In genomic region chr11:117205042-117205441, GRCm38 (mm10) we compare ENCODE assay signal across 14 mouse cellular contexts. TPM values are rescaled to one million over a fixed set of nuclear protein-coding genes. Genes with fewer than 3 reads are reported as not detected.
DNase-seq lines count a peak whose midpoint lies in the region; ATAC-seq and TF ChIP-seq lines count a peak whose summit lies in the region.
"Had no signal": no experiment of that assay in that cellular context is flagged by ENCODE, and none has a peak within 500 bp of the region (broad histone marks: within the 10 kb centered on the region; RNA-seq: fewer than 3 reads in every experiment).

No protein-coding gene starts in this region.

- no peak for TF ChIP-seq POLR2A in liver, adult 2 months (IDR thresholded peaks at IDR 0.05; ENCODE audit: extremely low read depth, insufficient read depth, low read length)

- H3K79me2 ChIP-seq in liver, adult 2 months (ENCODE audit: control insufficient read depth, insufficient read depth, low read length): peaks cover 26% of the 10 kb centered on the region; the same call in 1 of the 2 replicates

- no peaks in the 10 kb centered on the region for H3K27me3 ChIP-seq in liver, adult 2 months (ENCODE audit: control insufficient read depth, insufficient read depth, low read length)
- H3K27me3 ChIP-seq in stomach, embryonic 14.5 days (ENCODE audit: control insufficient read depth, insufficient read depth, low read length): no peaks in the 10 kb centered on the region

- H3K27ac ChIP-seq in liver, adult 2 months (replicated peaks; ENCODE audit: insufficient read depth, low read depth, low read length): peak overlapping the region; percentile 89
- H3K27ac ChIP-seq in stomach, embryonic 14.5 days (ENCODE audit: low read length): peak overlapping the region; percentile 4; the same call in 1 of the 2 replicates
- H3K27ac ChIP-seq: forebrain, embryonic 12.5 days; hindbrain, embryonic 12.5 days had no signal

- 19% methylated on average over 6 of the region's 6 CpGs for WGBS in liver, adult 2 months
- 77% methylated on average over 6 of the region's 6 CpGs for WGBS in stomach, embryonic 14.5 days

- no peak for ATAC-seq in stomach, embryonic 14.5 days (ENCODE audit: insufficient number of reproducible peaks, insufficient read depth, low FRiP score, low read depth)
- ATAC-seq in megakaryocyte, adult 5-6 weeks (ENCODE audit: poor library complexity, severe bottlenecking): no peak
- ATAC-seq: CD4-positive, CD25-positive, alpha-beta regulatory T cell, adult 4 months had no signal

- intact Hi-C loops in left cerebral cortex, postnatal 25 days (cut with DNase I): no loop called here

- H3K36me3 ChIP-seq in liver, adult 2 months (ENCODE audit: control insufficient read depth, insufficient read depth, low read length): no peaks in the 10 kb centered on the region
- H3K36me3 ChIP-seq in stomach, embryonic 14.5 days (ENCODE audit: control insufficient read depth, insufficient read depth, low read length): no peaks in the 10 kb centered on the region
- H3K36me3 ChIP-seq: forebrain, embryonic 12.5 days; hindbrain, embryonic 12.5 days had no signal

- peaks cover 42% of the 10 kb centered on the region for H3K4me1 ChIP-seq in liver, adult 2 months (ENCODE audit: control insufficient read depth, insufficient read depth, low read length)
- H3K4me1 ChIP-seq in stomach, embryonic 14.5 days (ENCODE audit: control insufficient read depth, insufficient read depth, low read length): peaks cover 16% of the 10 kb centered on the region

- TF ChIP-seq CTCF in liver, adult 2 months (IDR thresholded peaks at IDR 0.05; ENCODE audit: low read depth, low read length): no peak

- no peak overlapping the region; the same call in 1 of the 2 replicates for H3K4me3 ChIP-seq in liver, adult 2 months (ENCODE audit: insufficient read depth, low read depth, low read length)
- H3K4me3 ChIP-seq in stomach, embryonic 14.5 days (ENCODE audit: low read depth, low read length): no peak overlapping the region
- H3K4me3 ChIP-seq: forebrain, embryonic 12.5 days; hindbrain, embryonic 12.5 days had no signal

- peak; percentile 85 for DNase-seq in liver, adult 2 months (ENCODE audit: extremely low read depth, low read depth, low spot score)
- no peak for DNase-seq in liver
- DNase-seq in fat pad, adult 2 months (ENCODE audit: extremely low read depth, low read depth, low spot score): peak; percentile 92
- DNase-seq in kidney, postnatal 4 days: peak; percentile 46 to 58
- DNase-seq in left cerebral cortex, adult 11 months (ENCODE audit: low spot score): no peak
- no peak for DNase-seq in left cerebral cortex, postnatal 25 days (ENCODE audit: low spot score in 2 of 2)
- DNase-seq: gastrocnemius, postnatal 36 days; layer of hippocampus, postnatal 36 days; right cerebral cortex, postnatal 25 days had no signal

- H3K4me2 ChIP-seq in stomach, embryonic 14.5 days (replicated peaks; ENCODE audit: low read depth, low read length): no peak overlapping the region
- H3K4me2 ChIP-seq: forebrain, embryonic 12.5 days; hindbrain, embryonic 12.5 days had no signal

- no peaks in the 10 kb centered on the region for H3K9me3 ChIP-seq in stomach, embryonic 14.5 days (ENCODE audit: control insufficient read depth, low read depth, low read length)
- H3K9me3 ChIP-seq: forebrain, embryonic 12.5 days; hindbrain, embryonic 12.5 days had no signal

- peak overlapping the region; percentile 40 for H3K9ac ChIP-seq in liver, adult 2 months (ENCODE audit: low read depth, low read length)
- H3K9ac ChIP-seq in stomach, embryonic 14.5 days (replicated peaks; ENCODE audit: low read depth, low read length): no peak overlapping the region
- H3K9ac ChIP-seq: forebrain, embryonic 12.5 days; hindbrain, embryonic 12.5 days had no signal

RNA-seq across cellular contexts. Expression of gene Sept9, which starts 5.6 kb away (rescaled TPM):
- 18.8 and 20.7 TPM in 2 replicates for total RNA-seq in liver, adult 2 months (2014; rRNA removed)
- 21.2 and 29.0 TPM in 2 replicates for polyA plus RNA-seq in liver, adult 2 months (2012; rRNA removed)
- 106 and 109 TPM in 2 replicates for polyA plus RNA-seq in stomach, embryonic 14.5 days (2014; fragmentation: Nextera tagmentation; extraction: Ambion mirVana)
- 10 to 100 TPM; 61.0 to 84.7 TPM for total RNA-seq in left cerebral cortex, postnatal 25 days (2021)
- total RNA-seq in megakaryocyte, adult 5-6 weeks (2015): 162 and 178 TPM in 2 replicates
- total RNA-seq in megakaryocyte, adult 5-6 weeks (2017): 335 and 338 TPM in 2 replicates

Comparison
In these comparisons a context has a peak if more than half of its experiments do, and no peak if none do; other contexts are left out.
1. DNase-seq: peak in liver, adult 2 months (single experiment), fat pad, adult 2 months (single experiment) and kidney, postnatal 4 days (2 of 2); none in liver (single experiment), left cerebral cortex, adult 11 months (single experiment) and left cerebral cortex, postnatal 25 days (0 of 2).